Mouse (Mus musculus) embryo, embryonic 11.5 days (tissue): ENCODE measurements at regions not wholly inside any gene's neighbourhood (a gene's known extent, or its start where the extent isn't known, plus 50 kb on each side); places are given as distances from the start of the nearest gene placed in this dataset.

Experiments
- DNase-seq: peaks from one replicate; pipeline ENCODE4 v3.0.0-alpha.2; 2012; ENCODE audit warnings: low read depth, low spot score

- DNase-seq: no peak
Measured at GRCm38 (mm10) chr16:46587056-46587455, 88.7 kb upstream of the Nectin3 start.

GRCm38 (mm10) chr16:46584502-46584901 is 86.2 kb upstream of the Nectin3 start:
- DNase-seq: no peak

GRCm38 (mm10) chr16:46581115-46581514 is 82.8 kb upstream of the Nectin3 start:
- DNase-seq: no peak

GRCm38 (mm10) chr16:46574221-46574620 is 75.9 kb upstream of the Nectin3 start:
- DNase-seq: no peak

GRCm38 (mm10) chr16:46567446-46567845 is 69.1 kb upstream of the Nectin3 start:
- no peak for DNase-seq

- no peak for DNase-seq
Measured at GRCm38 (mm10) chr16:46566020-46566581, 67.8 kb upstream of the Nectin3 start.

- no peak for DNase-seq
Measured at GRCm38 (mm10) chr16:46557281-46557680, 59.0 kb upstream of the Nectin3 start.

- DNase-seq: no peak
Measured at GRCm38 (mm10) chr16:46548207-46548606, 49.9 kb upstream of the Nectin3 start.
